In genomic region chr2:171587635-171588034, GRCm38 (mm10) we compare ENCODE assay signal across 12 mouse cellular contexts.
DNase-seq lines count a peak whose midpoint lies in the region; ATAC-seq lines count a peak whose summit lies in the region.
"Had no signal": no experiment of that assay in that cellular context is flagged by ENCODE, and none has a peak within 500 bp of the region (broad histone marks: within the 10 kb centered on the region; RNA-seq: fewer than 3 reads in every experiment).

No protein-coding gene starts in this region.

- no peaks in the 10 kb centered on the region for H3K9me3 ChIP-seq in midbrain, embryonic 12.5 days
- H3K9me3 ChIP-seq: heart, embryonic 13.5 days; liver, embryonic 13.5 days had no signal

- no peak overlapping the region for H3K9ac ChIP-seq in midbrain, embryonic 12.5 days (replicated peaks)
- H3K9ac ChIP-seq: heart, embryonic 13.5 days; liver, embryonic 13.5 days had no signal

- WGBS in midbrain, embryonic 12.5 days: 22% methylated on average over 9 of the region's 9 CpGs

- intact Hi-C loops in heart, postnatal 25 days (cut with DNase I): no loop called here

- H3K27me3 ChIP-seq in midbrain, embryonic 12.5 days: peaks cover 13% of the 10 kb centered on the region; the same call in 1 of the 2 replicates
- H3K27me3 ChIP-seq: heart, embryonic 13.5 days; liver, embryonic 13.5 days had no signal

- peaks cover 13% of the 10 kb centered on the region; the same call in 1 of the 2 replicates for H3K4me1 ChIP-seq in midbrain, embryonic 12.5 days
- H3K4me1 ChIP-seq: liver, embryonic 13.5 days had no signal

- peak overlapping the region; percentile 41 for H3K4me2 ChIP-seq in midbrain, embryonic 12.5 days (replicated peaks)
- H3K4me2 ChIP-seq: heart, embryonic 13.5 days; liver, embryonic 13.5 days had no signal

- ATAC-seq in midbrain, embryonic 12.5 days (ENCODE audit: low FRiP score, low read depth): peak; percentile 89

- H3K36me3 ChIP-seq in midbrain, embryonic 12.5 days: no peaks in the 10 kb centered on the region
- H3K36me3 ChIP-seq: heart, embryonic 13.5 days; liver, embryonic 13.5 days had no signal

- peak; percentile 11 for DNase-seq in heart, adult 8-10 months (ENCODE audit: low spot score)
- DNase-seq in heart, postnatal 25 days (ENCODE audit: low spot score): no peak
- DNase-seq in heart, postnatal 4 days: peak; percentile 15
- peak; percentile 14 for DNase-seq in right cerebral cortex, postnatal 25 days
- no peak for DNase-seq in ovary, postnatal 10 days (ENCODE audit: low spot score)
- no peak for DNase-seq in B cell, adult 2 months
- no peak for DNase-seq in spleen, postnatal 36 days (ENCODE audit: low spot score in 2 of 2)
- DNase-seq: liver, embryonic 13.5 days; thymus, adult 18-20 months had no signal

- no peak overlapping the region for H3K4me3 ChIP-seq in midbrain, embryonic 12.5 days
- H3K4me3 ChIP-seq: heart, embryonic 13.5 days; liver, embryonic 13.5 days; myocyte had no signal

- peak overlapping the region; percentile 78 for H3K27ac ChIP-seq in midbrain, embryonic 12.5 days (replicated peaks)
- H3K27ac ChIP-seq: heart, embryonic 13.5 days; liver, embryonic 13.5 days had no signal

Comparison
In these comparisons a context has a peak if more than half of its experiments do, and no peak if none do; other contexts are left out.
1. DNase-seq: peak in heart, adult 8-10 months (single experiment), heart, postnatal 4 days (single experiment) and right cerebral cortex, postnatal 25 days (single experiment); none in heart, postnatal 25 days (single experiment), ovary, postnatal 10 days (single experiment), B cell, adult 2 months (0 of 2) and spleen, postnatal 36 days (0 of 2).